ENCODE assay signal across 8 mouse cellular contexts in the genomic region with DNA sequence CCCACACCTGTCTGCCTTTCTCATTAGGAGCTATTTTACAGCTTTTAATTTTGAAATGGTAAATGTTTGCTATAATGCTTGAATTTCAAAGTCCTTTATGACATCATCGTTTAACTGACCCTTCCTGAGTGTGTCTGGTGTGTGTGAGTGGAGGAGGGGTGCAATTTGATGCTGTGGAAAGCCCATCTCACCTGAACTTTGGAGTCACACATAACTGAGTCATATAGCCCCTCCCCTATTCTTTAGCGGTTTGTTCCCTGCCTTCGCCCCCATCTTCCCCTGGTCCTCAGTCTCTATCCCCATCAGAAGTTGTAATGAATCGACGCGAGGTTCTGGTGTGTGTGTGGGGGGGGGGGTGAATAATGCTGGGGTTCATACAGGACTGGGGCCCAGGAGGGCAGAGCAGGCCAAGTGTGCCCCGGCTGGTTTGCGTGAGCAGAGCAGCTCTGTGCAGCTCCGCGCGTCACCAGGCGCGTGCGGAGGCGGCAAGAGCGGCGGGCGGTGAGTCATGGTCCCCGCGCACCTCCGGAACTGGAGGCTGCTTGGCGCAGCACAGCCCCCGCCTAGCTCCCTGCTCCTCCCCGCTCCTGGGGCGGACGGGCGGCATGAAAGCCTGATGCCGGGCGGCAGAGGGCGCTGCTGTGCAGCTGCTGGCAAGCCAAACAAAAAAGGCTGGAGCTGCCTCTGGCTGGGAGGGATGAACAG.
DNase-seq lines count a peak whose midpoint lies in the region; ATAC-seq and TF ChIP-seq lines count a peak whose summit lies in the region.

No protein-coding gene starts in this region.

- intact Hi-C loops in left cerebral cortex, postnatal 36 days (cut with DNase I) = loop anchor here (2.0 kb wide), 1 partner anchor 113 kb away; no protein-coding TSS in a partner anchor

- peak; percentile 93 for TF ChIP-seq CTCF in intestine, postnatal 0 days (IDR thresholded peaks at IDR 0.05; ENCODE audit: low read depth)

- peak overlapping the region; percentile 56 for H3K4me2 ChIP-seq in intestine, postnatal 0 days (replicated peaks; ENCODE audit: low read depth)
- H3K4me2 ChIP-seq in midbrain, embryonic 11.5 days = peak overlapping the region; percentile 46

- no peaks in the 10 kb centered on the region for H3K4me1 ChIP-seq in intestine, postnatal 0 days (replicated peaks; ENCODE audit: control insufficient read depth, insufficient read depth, low read length)
- H3K4me1 ChIP-seq in midbrain, embryonic 11.5 days (ENCODE audit: control insufficient read depth, insufficient read depth, low read length) = no peaks in the 10 kb centered on the region

- no peaks in the 10 kb centered on the region for H3K9me3 ChIP-seq in intestine, postnatal 0 days (ENCODE audit: control insufficient read depth)
- H3K9me3 ChIP-seq in midbrain, embryonic 11.5 days (ENCODE audit: control insufficient read depth, low read length) = no peaks in the 10 kb centered on the region

- ATAC-seq in granulocyte monocyte progenitor cell, adult 5-6 weeks (replicated peaks; ENCODE audit: poor library complexity, severe bottlenecking) = peak; percentile 100
- peak; percentile 98 for ATAC-seq in intestine, postnatal 0 days
- peak; percentile 97 for ATAC-seq in midbrain, embryonic 11.5 days (ENCODE audit: low FRiP score)

- H3K9ac ChIP-seq in intestine, postnatal 0 days (ENCODE audit: low read depth, low read length) = no peak overlapping the region
- peak overlapping the region; percentile 56 for H3K9ac ChIP-seq in midbrain, embryonic 11.5 days (ENCODE audit: low read length)

- peak; percentile 81 to 86 for DNase-seq in adrenal gland, adult 18-20 months (ENCODE audit: low spot score in 2 of 2)
- DNase-seq in embryo, embryonic 11 days = peak; percentile 89
- peak; percentile 85 to 89 for DNase-seq in left cerebral cortex, postnatal 36 days (ENCODE audit: low spot score in 2 of 2)
- peak; percentile 99 for DNase-seq in midbrain, embryonic 11.5 days (ENCODE audit: low spot score, missing footprints)
- DNase-seq in right cerebral cortex, postnatal 4 days = peak; percentile 82
- DNase-seq in yolk sac, embryonic 10.5 days (ENCODE audit: low spot score) = peak; percentile 85

- WGBS in intestine, postnatal 0 days = 22% methylated on average over 30 of the region's 30 CpGs
- 16% methylated on average over 18 of the region's 30 CpGs for WGBS in midbrain, embryonic 11.5 days

- H3K27me3 ChIP-seq in intestine, postnatal 0 days (replicated peaks; ENCODE audit: control insufficient read depth, insufficient read depth, low read length) = no peaks in the 10 kb centered on the region; the same call in 1 of the 2 replicates
- H3K27me3 ChIP-seq in midbrain, embryonic 11.5 days (ENCODE audit: control insufficient read depth, insufficient read depth, low read length) = peaks cover 9% of the 10 kb centered on the region

- H3K36me3 ChIP-seq in intestine, postnatal 0 days (ENCODE audit: control insufficient read depth, insufficient read depth) = no peaks in the 10 kb centered on the region
- no peaks in the 10 kb centered on the region for H3K36me3 ChIP-seq in midbrain, embryonic 11.5 days (ENCODE audit: control insufficient read depth, insufficient read depth, low read length)

- 0 out of 2 replicates have a peak overlapping the region, but pooled peaks have one; percentile 14 for H3K4me3 ChIP-seq in intestine, postnatal 0 days (ENCODE audit: low read depth, low read length)
- H3K4me3 ChIP-seq in midbrain, embryonic 11.5 days (ENCODE audit: low read depth, low read length) = peak overlapping the region; percentile 22

- H3K27ac ChIP-seq in intestine, postnatal 0 days (ENCODE audit: low read depth, low read length) = no peak overlapping the region
- no peak overlapping the region for H3K27ac ChIP-seq in midbrain, embryonic 11.5 days (ENCODE audit: low read depth, low read length)
